Mouse (Mus musculus) ovary, postnatal 36 days (tissue): Measurements from ENCODE around the gene Plagl2.
A peak's percentile ranks its signal among the peaks of the same experiment; 100 is the strongest.
"Not testable (repeated sequence)": the region's sequence is repeated elsewhere in the genome, so short reads cannot be mapped to it uniquely, and the experiment has no call there.

Experiments used
- DNase-seq: peaks from one replicate; pipeline ENCODE4 v3.0.0; 2022; ENCODE audit warnings: low spot score, mixed read lengths

Plagl2 gene

GRCm38 (mm10) chr2:153241250-153242014, at the start of gene Plagl2, which contains the start of gene Pofut1:
TSS of gene Plagl2 (minus strand) at chr2:153241426.
TSS of gene Pofut1 (plus strand) at chr2:153241533.
- DNase-seq = peak; percentile 94

- no peak for DNase-seq
Observed at GRCm38 (mm10) chr2:153287835-153288234, 46.6 kb upstream of the Plagl2 start.

GRCm38 (mm10) chr2:153286524-153286923, 45.3 kb upstream of the Plagl2 start:
- DNase-seq = no peak

- DNase-seq = no peak
Observed at GRCm38 (mm10) chr2:153283919-153284318, 42.7 kb upstream of the Plagl2 start.

GRCm38 (mm10) chr2:153278357-153278756, 37.1 kb upstream of the Plagl2 start:
- no peak for DNase-seq

- not testable (repeated sequence) for DNase-seq
Observed at GRCm38 (mm10) chr2:153276846-153277245, 35.6 kb upstream of the Plagl2 start.

GRCm38 (mm10) chr2:153276440-153276839, 35.2 kb upstream of the Plagl2 start:
- no peak for DNase-seq

- not testable (repeated sequence) for DNase-seq
Observed at GRCm38 (mm10) chr2:153275577-153275976, 34.4 kb upstream of the Plagl2 start.

GRCm38 (mm10) chr2:153274919-153275247, 33.7 kb upstream of the Plagl2 start:
- no peak for DNase-seq

- DNase-seq = not testable (repeated sequence)
Observed at GRCm38 (mm10) chr2:153274200-153274918, 33.1 kb upstream of the Plagl2 start.

- not testable (repeated sequence) for DNase-seq
Observed at GRCm38 (mm10) chr2:153270231-153270915, 29.1 kb upstream of the Plagl2 start.

GRCm38 (mm10) chr2:153267331-153267730, 26.1 kb upstream of the Plagl2 start:
- no peak for DNase-seq

GRCm38 (mm10) chr2:153263053-153263452, 21.8 kb upstream of the Plagl2 start:
- DNase-seq = no peak

- DNase-seq = no peak
Observed at GRCm38 (mm10) chr2:153259864-153260674, 18.8 kb upstream of the Plagl2 start.

GRCm38 (mm10) chr2:153259030-153259863, 18.0 kb upstream of the Plagl2 start:
- DNase-seq = no peak

- no peak for DNase-seq
Observed at GRCm38 (mm10) chr2:153256604-153257003, 15.4 kb upstream of the Plagl2 start.

- DNase-seq = no peak
Observed at GRCm38 (mm10) chr2:153249751-153250150, 8.5 kb upstream of the Plagl2 start.

GRCm38 (mm10) chr2:153242156-153242555, 930 bp upstream of the Plagl2 start:
- no peak for DNase-seq

- peak; percentile 31 for DNase-seq
Observed at GRCm38 (mm10) chr2:153240701-153241235, 458 bp downstream of the Plagl2 start.

GRCm38 (mm10) chr2:153239860-153240480, 1.3 kb downstream of the Plagl2 start:
- peak; percentile 50 for DNase-seq
